Mouse (Mus musculus) MEL (cell line): ENCODE data around the gene Gnb4.

Experiments
- CHD1 ChIP-seq: IDR thresholded peaks from 2 replicates; pipeline ENCODE4 v1.6.1; 2012; ENCODE audit warnings: low read depth, mild to moderate bottlenecking, inconsistent platforms, low read length, improper control_type of control experiment
- CHD2 ChIP-seq: IDR thresholded peaks from 2 replicates; pipeline ENCODE4 v1.6.1; 2011; ENCODE audit warnings: low read length, improper control_type of control experiment
- CTCF ChIP-seq, 3 experiments: IDR thresholded peaks in 2 of 3; conservative IDR thresholded peaks in 1 of 3; 2 replicates each; pipeline ENCODE4 v1.5.1; 2011 to 2012; ENCODE audit warnings: low read length in 3 of 3, low read depth in 2 of 3, mild to moderate bottlenecking in 2 of 3, improper control_type of control experiment in 1 of 3, inconsistent platforms in 1 of 3, mixed read lengths in 1 of 3, moderate library complexity in 1 of 3; ENCODE audit not compliant: control insufficient read depth in 1 of 3, insufficient read depth in 1 of 3, poor library complexity in 1 of 3, severe bottlenecking in 1 of 3
- ELF1 ChIP-seq: IDR thresholded peaks from 2 replicates; pipeline ENCODE4 v1.6.1; 2014; ENCODE audit warnings: low read depth, mild to moderate bottlenecking, inconsistent platforms, low read length, improper control_type of control experiment, moderate library complexity
- EP300 ChIP-seq, 2 experiments: IDR thresholded peaks; 2 replicates each; pipeline ENCODE4 v1.6.1; 2011; ENCODE audit warnings: improper control_type of control experiment in 2 of 2, low read length in 2 of 2, low read depth in 1 of 2, mild to moderate bottlenecking in 1 of 2
- GABPA ChIP-seq: IDR thresholded peaks from 2 replicates; pipeline ENCODE4 v1.6.1; 2012; ENCODE audit warnings: low read depth, mild to moderate bottlenecking, inconsistent platforms, low read length, improper control_type of control experiment, moderate library complexity
- MAX ChIP-seq: IDR thresholded peaks from 2 replicates; pipeline ENCODE4 v1.6.1; 2011; ENCODE audit warnings: low read length, improper control_type of control experiment
- POLR2A ChIP-seq, 2 experiments: IDR thresholded peaks; 2 replicates each; pipeline ENCODE4 v1.6.1; 2011 to 2012; ENCODE audit warnings: low read length in 2 of 2, mild to moderate bottlenecking in 2 of 2, control low read depth in 1 of 2, improper control_type of control experiment in 1 of 2, low read depth in 1 of 2, moderate library complexity in 1 of 2; ENCODE audit not compliant: control insufficient read depth in 1 of 2, insufficient read depth in 1 of 2, poor library complexity in 1 of 2
- POLR2AphosphoS2 ChIP-seq: IDR thresholded peaks from 2 replicates; pipeline ENCODE4 v1.6.1; 2011; ENCODE audit warnings: low read length, improper control_type of control experiment
- POLR2AphosphoS5 ChIP-seq: IDR thresholded peaks from 2 replicates; pipeline ENCODE4 v1.6.1; 2012; ENCODE audit warnings: low read depth, borderline replicate concordance, mild to moderate bottlenecking, inconsistent platforms, low read length, moderate library complexity, mixed read lengths
- ZC3H11A ChIP-seq: IDR thresholded peaks from 2 replicates; pipeline ENCODE4 v1.6.1; 2012; ENCODE audit warnings: low read depth, mild to moderate bottlenecking, inconsistent platforms, low read length, improper control_type of control experiment

DNA sequence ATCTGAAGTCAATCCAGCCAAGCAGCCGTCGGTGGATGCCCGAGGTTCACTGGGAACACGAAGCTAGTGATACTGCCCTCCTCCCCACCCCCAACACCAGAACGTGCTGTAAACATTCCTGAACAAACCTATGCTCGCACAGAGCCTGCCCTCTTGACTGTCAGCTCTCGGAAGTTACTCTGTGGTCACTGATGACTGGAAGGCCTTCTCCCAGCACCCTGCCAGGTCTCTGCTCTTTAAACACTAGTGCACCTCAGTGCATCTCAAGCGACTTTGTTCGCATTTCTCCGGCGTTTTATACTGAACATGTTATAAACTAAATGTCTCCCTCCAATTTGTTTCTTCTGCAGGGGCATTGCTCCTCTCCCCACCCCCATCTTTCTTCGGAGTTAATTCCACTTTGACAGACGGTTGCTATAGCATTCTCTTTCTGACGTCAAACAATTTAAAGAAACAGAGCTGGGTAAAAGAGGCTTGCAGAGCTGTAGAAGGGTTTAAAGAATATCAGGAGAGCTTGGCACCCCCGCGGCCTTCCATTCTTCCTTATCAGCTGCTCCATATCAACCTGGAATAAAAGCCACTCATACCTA lies 763 bp upstream of the Gnb4 start:
- TF ChIP-seq POLR2AphosphoS5 (no peak), POLR2AphosphoS2 (no peak), EP300 (IDR thresholded peaks at IDR 0.05; ENCODE audit: low read depth in 1 of 2, low read length in 2 of 2) (no peak), ELF1 (no peak), MAX (no peak), CHD2 (no peak), CTCF (IDR thresholded peaks at IDR 0.05 in 2 of 3, conservative IDR thresholded peaks at IDR 0.05 in 1 of 3; ENCODE audit: control insufficient read depth in 1 of 3, insufficient read depth in 1 of 3, low read depth in 2 of 3, low read length in 3 of 3, poor library complexity in 1 of 3, severe bottlenecking in 1 of 3) (no peak), POLR2A (IDR thresholded peaks at IDR 0.05; ENCODE audit: control insufficient read depth in 1 of 2, insufficient read depth in 1 of 2, low read depth in 1 of 2, low read length in 2 of 2, poor library complexity in 1 of 2) (no peak), GABPA (no peak), ZC3H11A (no peak), CHD1 (no peak)
